Mouse (Mus musculus): Measurements from ENCODE around the gene Baiap2.

Baiap2 gene

GRCm38 (mm10) chr11:119975739-119976501, 33.4 kb downstream of the Baiap2 start:
- no peak for DNase-seq (ENCODE audit: low read depth, low spot score)

- DNase-seq (ENCODE audit: low read depth, low spot score) = no peak
Measured at GRCm38 (mm10) chr11:119978701-119979100, 36.1 kb downstream of the Baiap2 start.

DNA sequence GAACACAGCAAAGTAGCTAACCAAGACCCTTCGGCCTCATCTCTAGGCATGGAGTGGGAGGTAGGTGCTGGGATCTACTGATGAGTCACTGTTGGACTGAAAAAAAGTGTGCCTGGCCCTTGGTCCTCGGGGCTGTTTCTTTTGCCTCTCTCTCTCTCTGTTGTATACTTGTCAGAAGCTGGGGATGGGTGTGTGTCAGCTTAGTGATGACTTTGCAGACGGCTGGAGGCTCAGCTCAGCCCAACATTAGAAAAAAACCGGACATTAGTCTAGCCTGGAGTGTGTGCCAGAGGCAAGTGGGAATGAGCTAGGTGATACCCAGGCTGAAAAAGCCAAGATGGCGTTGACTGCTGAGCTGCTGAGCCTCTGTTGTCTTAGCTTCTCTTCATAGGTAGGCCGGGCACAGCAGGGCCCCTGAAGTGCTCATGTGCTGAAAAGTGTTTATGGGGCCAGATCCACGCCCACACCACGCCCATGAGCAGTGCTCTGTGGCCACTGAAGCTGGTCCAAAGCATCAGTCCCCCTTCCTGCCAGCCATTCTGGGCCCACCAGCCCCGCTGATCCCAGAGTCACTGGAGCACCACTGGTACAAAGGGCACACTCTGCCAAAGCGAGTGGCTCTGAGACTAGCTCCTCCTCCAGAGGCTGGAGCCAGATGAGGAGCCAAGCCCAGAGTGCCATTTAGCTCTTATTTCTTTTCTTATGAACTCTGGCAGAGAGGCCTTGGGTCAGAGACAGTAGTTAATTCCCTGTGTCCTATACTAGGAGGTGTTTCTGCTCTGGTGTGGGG, 37.2 kb downstream of the Baiap2 start:
- DNase-seq (ENCODE audit: low read depth, low spot score) = no peak

- no peak for DNase-seq (ENCODE audit: low read depth, low spot score)
Measured at GRCm38 (mm10) chr11:119981769-119982168, 39.2 kb downstream of the Baiap2 start.

- no peak for DNase-seq (ENCODE audit: low read depth, low spot score)
Measured at GRCm38 (mm10) chr11:119982236-119982635, 39.7 kb downstream of the Baiap2 start.

GRCm38 (mm10) chr11:119983151-119983550, 40.6 kb downstream of the Baiap2 start:
- no peak for DNase-seq (ENCODE audit: low read depth, low spot score)

GRCm38 (mm10) chr11:119986751-119987425, 44.3 kb downstream of the Baiap2 start:
- DNase-seq (ENCODE audit: low read depth, low spot score) = no peak

DNA sequence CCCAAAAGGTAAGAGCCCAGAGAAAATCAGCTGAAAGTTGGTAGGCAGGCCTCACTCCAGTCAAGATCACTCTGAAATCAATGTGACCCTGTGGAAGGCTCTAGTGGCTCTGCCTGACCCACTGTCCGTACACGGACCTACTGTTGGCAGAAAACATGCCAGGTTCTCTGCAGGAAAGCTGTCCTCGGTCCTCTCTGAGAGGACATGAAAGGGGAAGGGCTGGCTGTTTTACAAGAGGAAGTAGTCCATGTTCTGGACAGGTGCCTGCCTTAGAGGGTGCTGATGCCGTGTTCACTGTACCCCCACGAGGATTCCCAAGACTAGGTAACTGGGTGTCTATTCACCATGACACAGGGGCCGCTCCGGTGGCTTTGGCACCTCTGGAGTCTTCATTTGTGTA, 45.3 kb downstream of the Baiap2 start:
- DNase-seq (ENCODE audit: low read depth, low spot score) = peak; percentile 42

- DNase-seq (ENCODE audit: low read depth, low spot score) = peak; percentile 8
Measured at GRCm38 (mm10) chr11:119988391-119988790, 45.8 kb downstream of the Baiap2 start.

DNA sequence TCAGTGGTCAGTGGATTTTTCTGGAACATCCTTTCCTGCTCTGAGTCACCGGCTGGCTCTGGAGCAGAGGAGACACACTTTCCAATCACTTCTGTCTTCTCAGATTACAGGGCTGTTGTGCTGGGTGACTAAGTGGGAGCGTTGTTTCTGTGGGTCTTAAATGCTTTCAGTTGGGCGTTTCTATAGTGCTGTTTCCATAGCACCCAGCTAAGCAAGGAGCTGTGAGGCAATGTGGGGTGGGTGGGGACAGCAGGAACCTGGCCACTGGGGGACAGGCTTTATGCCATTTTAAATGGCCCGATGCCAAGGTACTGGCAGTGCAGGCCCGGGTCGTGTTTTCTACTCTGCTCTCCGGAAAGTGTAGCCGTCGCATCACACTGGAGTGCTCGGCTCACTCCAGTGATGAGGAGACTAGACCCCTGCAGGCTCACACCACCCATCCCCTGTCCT, 46.6 kb downstream of the Baiap2 start:
- no peak for DNase-seq (ENCODE audit: low read depth, low spot score)

- no peak for DNase-seq (ENCODE audit: low read depth, low spot score)
Measured at GRCm38 (mm10) chr11:119990658-119991337, 48.2 kb downstream of the Baiap2 start.

GRCm38 (mm10) chr11:119991338-119991678, 48.7 kb downstream of the Baiap2 start:
- peak; percentile 83 for DNase-seq (ENCODE audit: low read depth, low spot score)

- DNase-seq (ENCODE audit: low read depth, low spot score) = no peak
Measured at GRCm38 (mm10) chr11:119997351-119997750, 54.8 kb downstream of the Baiap2 start.

DNA sequence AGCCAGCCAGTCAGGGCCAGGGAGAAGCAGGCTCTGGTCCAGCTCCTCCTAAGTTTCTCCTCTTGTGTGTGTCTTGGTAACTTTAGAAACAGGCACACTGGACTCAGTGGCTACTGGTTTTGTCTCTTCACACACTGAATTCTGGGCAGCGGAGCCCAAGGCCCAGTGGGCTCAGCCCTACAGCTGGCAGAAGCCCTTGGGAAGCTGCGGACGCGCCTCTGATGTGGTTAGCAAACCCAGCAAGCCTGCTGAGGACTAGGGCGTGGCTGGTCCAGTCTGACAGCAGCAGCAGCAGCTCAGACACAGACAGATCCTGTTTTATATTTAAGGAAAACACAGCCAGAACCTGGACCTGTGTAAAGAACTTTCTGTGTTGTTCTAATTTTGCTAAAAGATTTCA, 59.5 kb downstream of the Baiap2 start:
- DNase-seq (ENCODE audit: low read depth, low spot score) = no peak

DNA sequence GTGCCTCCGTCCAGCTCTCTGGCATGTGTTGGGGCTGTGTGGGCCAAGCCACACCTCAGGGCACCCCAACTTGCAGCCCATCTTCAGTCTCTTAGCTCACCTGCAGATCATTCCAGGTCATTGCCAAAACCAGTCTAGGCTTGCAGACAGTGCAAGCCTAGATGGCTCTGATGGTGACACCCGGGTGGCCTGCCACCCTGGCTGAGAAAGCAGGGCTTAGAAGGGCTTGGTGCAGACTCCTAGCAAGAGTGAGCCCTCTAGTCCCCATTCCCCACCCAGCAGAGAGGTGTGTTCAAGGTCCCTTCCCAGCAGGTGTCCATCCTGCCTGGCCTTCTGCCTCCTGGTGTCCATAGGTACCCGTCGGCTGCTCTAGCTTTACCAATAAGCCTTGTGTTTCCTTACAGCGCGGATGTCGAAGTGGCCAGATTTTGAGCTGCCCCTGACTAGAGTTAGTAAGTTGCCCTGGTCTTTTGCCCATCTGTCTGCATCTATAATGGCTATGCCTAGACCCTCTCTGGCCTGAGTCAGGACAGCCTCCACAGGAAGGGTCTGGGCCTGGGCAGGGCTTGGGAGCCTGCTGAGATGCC, 60.2 kb downstream of the Baiap2 start:
- no peak for DNase-seq (ENCODE audit: low read depth, low spot score)

- DNase-seq (ENCODE audit: low read depth, low spot score) = no peak
Measured at GRCm38 (mm10) chr11:120005434-120006317, 63.1 kb downstream of the Baiap2 start.

DNA sequence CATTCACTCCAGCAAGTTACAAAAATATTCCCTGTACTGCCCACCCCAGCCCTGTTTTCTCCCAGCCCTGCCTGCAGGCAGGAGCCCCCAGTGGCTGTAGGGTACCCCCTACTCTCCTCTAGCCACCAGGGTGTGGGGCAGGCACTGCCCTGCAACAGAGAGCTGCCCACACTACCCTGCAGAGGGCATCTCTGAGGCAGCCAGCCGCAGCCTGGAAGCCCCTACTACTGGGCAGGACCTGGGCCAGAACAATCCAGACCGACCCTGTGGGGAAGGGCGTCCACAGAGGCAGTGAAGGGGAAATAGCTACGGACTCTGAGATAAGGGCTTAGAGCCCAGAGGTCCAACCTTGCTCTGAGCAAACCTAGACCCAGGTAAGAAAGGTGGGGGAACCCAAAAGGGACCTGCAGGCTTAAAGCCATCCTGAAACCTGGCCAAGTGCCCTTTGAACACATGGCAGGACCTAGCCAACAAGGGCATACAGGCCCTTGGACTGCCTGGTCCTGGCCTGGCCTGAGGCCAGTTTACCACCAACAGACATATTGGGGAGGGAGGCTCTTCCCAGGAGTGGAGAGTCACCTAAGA, 65.0 kb downstream of the Baiap2 start:
- no peak for DNase-seq (ENCODE audit: low read depth, low spot score)

DNA sequence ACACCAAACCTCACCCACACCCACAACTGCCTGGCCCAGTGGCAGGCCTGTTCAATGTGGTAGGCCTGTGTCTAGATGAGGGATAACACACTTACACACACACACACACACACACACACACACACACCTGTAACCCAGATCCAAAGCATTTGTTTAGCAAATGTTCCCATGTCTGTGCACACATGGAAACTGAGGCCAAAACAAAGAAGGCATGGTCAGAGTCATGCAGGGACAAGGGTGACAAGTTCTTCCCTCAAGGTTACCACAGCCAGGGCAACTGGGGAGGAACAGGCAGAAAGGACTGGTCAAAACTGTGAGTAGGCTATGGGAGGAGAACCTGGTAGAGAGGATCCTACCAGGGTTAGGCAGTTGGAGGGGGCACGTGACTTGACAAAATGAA, 65.9 kb downstream of the Baiap2 start:
- no peak for DNase-seq (ENCODE audit: low read depth, low spot score)

- DNase-seq (ENCODE audit: low read depth, low spot score) = no peak
Measured at GRCm38 (mm10) chr11:120008956-120009355, 66.4 kb downstream of the Baiap2 start.

GRCm38 (mm10) chr11:120009937-120010336, 67.4 kb downstream of the Baiap2 start:
- DNase-seq (ENCODE audit: low read depth, low spot score) = no peak

Data from A20 (cell line).